Mouse (Mus musculus) liver, embryonic 12.5 days (tissue): ENCODE measurements at regions not wholly inside any gene's neighbourhood (a gene's known extent, or its start where the extent isn't known, plus 50 kb on each side); places are given as distances from the start of the nearest gene placed in this dataset.

ENCODE experiments used
- ATAC-seq: fragments of 200-750 bp; cut with Nextera tagmentation; 2 replicates; pipeline ENCODE4 v1.8.0; 2017; ENCODE audit warnings: moderate number of reproducible peaks, mild to moderate bottlenecking, moderate library complexity
- H3K27ac ChIP-seq: fragments of 300-500 bp; sonication (generic); 2 replicates; pipeline ENCODE4 v1.5.1; 2016; ENCODE audit warnings: mild to moderate bottlenecking
- H3K27me3 ChIP-seq: fragments of 300-500 bp; sonication (generic); replicated peaks from 2 replicates; pipeline ENCODE4 v1.6.1; 2016; ENCODE audit warnings: mild to moderate bottlenecking, moderate library complexity
- H3K36me3 ChIP-seq: fragments of 300-500 bp; sonication (generic); 2 replicates; pipeline ENCODE4 v1.6.1; 2016; ENCODE audit warnings: mild to moderate bottlenecking, moderate library complexity
- H3K4me1 ChIP-seq: fragments of 300-500 bp; sonication (generic); 2 replicates; pipeline ENCODE4 v1.6.1; 2016
- H3K4me2 ChIP-seq: fragments of 300-500 bp; sonication (generic); 2 replicates; pipeline ENCODE4 v1.6.1; 2016; ENCODE audit warnings: mild to moderate bottlenecking, moderate library complexity
- H3K4me3 ChIP-seq: fragments of 300-500 bp; sonication (generic); 2 replicates; pipeline ENCODE4 v1.5.1; 2016; ENCODE audit warnings: mild to moderate bottlenecking, moderate library complexity
- H3K9ac ChIP-seq: fragments of 300-500 bp; sonication (generic); 2 replicates; pipeline ENCODE4 v1.6.1; 2016; ENCODE audit warnings: mild to moderate bottlenecking, moderate library complexity
- H3K9me3 ChIP-seq: fragments of 300-500 bp; sonication (generic); replicated peaks from 2 replicates; pipeline ENCODE4 v1.6.1; 2016; ENCODE audit warnings: mild to moderate bottlenecking, moderate library complexity
- WGBS: fragments of 180-500 bp; shearing (Covaris S2); methylation state at CpG from one replicate; pipeline ENCODE4 v1.1.7; 2016; ENCODE audit not compliant: insufficient replicate concordance; 5-methylcytosine and 5-hydroxymethylcytosine counted together

- Histone ChIP-seq H3K27ac (no peak overlapping the region), H3K9ac (no peak overlapping the region), H3K9me3 (no peaks in the 10 kb centered on the region), H3K4me3 (no peak overlapping the region), H3K4me1 (no peaks in the 10 kb centered on the region), H3K36me3 (no peaks in the 10 kb centered on the region), H3K4me2 (no peak overlapping the region), H3K27me3 (no peaks in the 10 kb centered on the region)
- 69% methylated on average over 3 of the region's 3 CpGs for WGBS
- ATAC-seq, result no peak
These were observed 355.5 kb downstream of the Anxa1 start for GRCm38 (mm10) chr19:20035223-20035622.

- Histone ChIP-seq H3K4me3 (no peak overlapping the region), H3K9ac (no peak overlapping the region), H3K27me3 (no peaks in the 10 kb centered on the region), H3K36me3 (no peaks in the 10 kb centered on the region), H3K27ac (no peak overlapping the region), H3K9me3 (no peaks in the 10 kb centered on the region), H3K4me1 (no peaks in the 10 kb centered on the region), H3K4me2 (no peak overlapping the region)
- WGBS, result 67% methylated on average over 11 of the region's 11 CpGs
- no peak for ATAC-seq
These were observed 363.0 kb downstream of the Anxa1 start for GRCm38 (mm10) chr19:20027667-20028282.

GRCm38 (mm10) chr19:20014114-20014513 lies 376.6 kb downstream of the Anxa1 start:
- no peak overlapping the region for H3K4me3 ChIP-seq
- 76% methylated on average over 4 of the region's 4 CpGs for WGBS
- no peaks in the 10 kb centered on the region for H3K4me1 ChIP-seq
- no peak overlapping the region for H3K9ac ChIP-seq
- H3K9me3 ChIP-seq, result no peaks in the 10 kb centered on the region
- H3K4me2 ChIP-seq, result no peak overlapping the region
- no peaks in the 10 kb centered on the region for H3K36me3 ChIP-seq
- H3K27me3 ChIP-seq, result no peaks in the 10 kb centered on the region
- no peak overlapping the region for H3K27ac ChIP-seq
- ATAC-seq, result no peak

- no peaks in the 10 kb centered on the region for H3K27me3 ChIP-seq
- H3K4me2 ChIP-seq, result no peak overlapping the region
- H3K27ac ChIP-seq, result no peak overlapping the region
- no peaks in the 10 kb centered on the region for H3K9me3 ChIP-seq
- no peak for ATAC-seq
- H3K4me3 ChIP-seq, result no peak overlapping the region
- 66% methylated on average over 12 of the region's 12 CpGs for WGBS
- no peak overlapping the region for H3K9ac ChIP-seq
- H3K36me3 ChIP-seq, result no peaks in the 10 kb centered on the region
- H3K4me1 ChIP-seq, result no peaks in the 10 kb centered on the region
These were observed 380.8 kb downstream of the Anxa1 start for GRCm38 (mm10) chr19:20009801-20010441.

- Histone ChIP-seq H3K4me2 (no peak overlapping the region), H3K4me1 (no peaks in the 10 kb centered on the region), H3K36me3 (no peaks in the 10 kb centered on the region), H3K27ac (no peak overlapping the region), H3K4me3 (no peak overlapping the region), H3K9ac (no peak overlapping the region), H3K9me3 (no peaks in the 10 kb centered on the region), H3K27me3 (no peaks in the 10 kb centered on the region)
- ATAC-seq, result no peak
- 45% methylated on average over 4 of the region's 4 CpGs for WGBS
These were observed 384.7 kb downstream of the Anxa1 start for GRCm38 (mm10) chr19:20005932-20006625.

- no peak for ATAC-seq
- 78% methylated on average over 1 of the region's 1 CpGs for WGBS
- H3K27me3 ChIP-seq, result no peaks in the 10 kb centered on the region
These were observed 403.5 kb downstream of the Anxa1 start for GRCm38 (mm10) chr19:19987255-19987654.

GRCm38 (mm10) chr19:19978816-19979215 lies 411.9 kb downstream of the Anxa1 start:
- no peak overlapping the region for H3K4me3 ChIP-seq
- ATAC-seq, result no peak
- H3K9me3 ChIP-seq, result no peaks in the 10 kb centered on the region
- no peaks in the 10 kb centered on the region for H3K27me3 ChIP-seq
- H3K4me2 ChIP-seq, result no peak overlapping the region
- no peak overlapping the region for H3K9ac ChIP-seq
- 59% methylated on average over 6 of the region's 6 CpGs for WGBS
- no peak overlapping the region for H3K27ac ChIP-seq
- H3K36me3 ChIP-seq, result no peaks in the 10 kb centered on the region
- H3K4me1 ChIP-seq, result no peaks in the 10 kb centered on the region

More at GRCm38 (mm10) chr19:19987255-19987654, 403.5 kb downstream of the Anxa1 start:
- no peaks in the 10 kb centered on the region for H3K36me3 ChIP-seq
- no peaks in the 10 kb centered on the region for H3K4me1 ChIP-seq
- H3K27ac ChIP-seq, result no peak overlapping the region
- H3K9ac ChIP-seq, result no peak overlapping the region
- no peaks in the 10 kb centered on the region for H3K9me3 ChIP-seq
- H3K4me2 ChIP-seq, result no peak overlapping the region
- H3K4me3 ChIP-seq, result no peak overlapping the region

- no peaks in the 10 kb centered on the region for H3K36me3 ChIP-seq
- H3K9me3 ChIP-seq, result no peaks in the 10 kb centered on the region
- H3K27ac ChIP-seq, result no peak overlapping the region
- no peak overlapping the region for H3K4me2 ChIP-seq
- H3K4me1 ChIP-seq, result no peaks in the 10 kb centered on the region
- H3K9ac ChIP-seq, result no peak overlapping the region
- no peaks in the 10 kb centered on the region for H3K27me3 ChIP-seq
- WGBS, result 39% methylated on average over 9 of the region's 9 CpGs
- no peak overlapping the region for H3K4me3 ChIP-seq
- ATAC-seq, result no peak
These were observed 413.0 kb downstream of the Anxa1 start for GRCm38 (mm10) chr19:19977609-19978259.

GRCm38 (mm10) chr19:19976776-19977175 lies 414.0 kb downstream of the Anxa1 start:
- H3K4me2 ChIP-seq, result no peak overlapping the region
- WGBS, result 43% methylated on average over 2 of the region's 2 CpGs
- no peaks in the 10 kb centered on the region for H3K4me1 ChIP-seq
- H3K27ac ChIP-seq, result no peak overlapping the region
- no peaks in the 10 kb centered on the region for H3K27me3 ChIP-seq
- no peak overlapping the region for H3K4me3 ChIP-seq
- H3K9ac ChIP-seq, result no peak overlapping the region
- no peaks in the 10 kb centered on the region for H3K9me3 ChIP-seq
- no peak for ATAC-seq
- no peaks in the 10 kb centered on the region for H3K36me3 ChIP-seq

- H3K27ac ChIP-seq, result no peak overlapping the region
- H3K9ac ChIP-seq, result no peak overlapping the region
- H3K4me1 ChIP-seq, result no peaks in the 10 kb centered on the region
- H3K4me3 ChIP-seq, result no peak overlapping the region
- no peaks in the 10 kb centered on the region for H3K27me3 ChIP-seq
- no peak for ATAC-seq
- no peaks in the 10 kb centered on the region for H3K9me3 ChIP-seq
- no peaks in the 10 kb centered on the region for H3K36me3 ChIP-seq
- 51% methylated on average over 3 of the region's 3 CpGs for whole genome bisulfite sequencing
- no peak overlapping the region for H3K4me2 ChIP-seq
These were observed 420.8 kb downstream of the Anxa1 start for GRCm38 (mm10) chr19:19969780-19970512.

GRCm38 (mm10) chr19:19969335-19969734 lies 421.4 kb downstream of the Anxa1 start:
- H3K4me2 ChIP-seq, result no peak overlapping the region

More at GRCm38 (mm10) chr19:19969335-19969734, 421.4 kb downstream of the Anxa1 start:
- no peaks in the 10 kb centered on the region for H3K4me1 ChIP-seq
- ATAC-seq, result no peak
- 64% methylated on average over 5 of the region's 5 CpGs for WGBS
- no peaks in the 10 kb centered on the region for H3K36me3 ChIP-seq
- no peaks in the 10 kb centered on the region for H3K27me3 ChIP-seq
- no peak overlapping the region for H3K27ac ChIP-seq
- H3K9ac ChIP-seq, result no peak overlapping the region
- H3K4me3 ChIP-seq, result no peak overlapping the region
- no peaks in the 10 kb centered on the region for H3K9me3 ChIP-seq
